Mouse (Mus musculus) cerebellum, adult 2 months (tissue): ENCODE data around the gene Dbt.

Source experiments
- CTCF ChIP-seq: fragments of 200-500 bp; IDR thresholded peaks from 2 replicates; pipeline ENCODE4 v1.5.1; 2011; ENCODE audit warnings: low read depth, mild to moderate bottlenecking, control low read depth, low read length, moderate library complexity, borderline replicate concordance; ENCODE audit not compliant: insufficient read depth
- POLR2A ChIP-seq: fragments of 200-500 bp; IDR thresholded peaks from 2 replicates; pipeline ENCODE4 v1.6.1; 2011; ENCODE audit warnings: low read length, control low read depth, borderline replicate concordance; ENCODE audit not compliant: insufficient read depth

GRCm38 (mm10) chr3:116582201-116582600 lies 69.3 kb downstream of the Dbt start:
- no peak for TF ChIP-seq CTCF
- TF ChIP-seq POLR2A, result no peak
